Mouse (Mus musculus) frontal cortex, postnatal 36 days (tissue): ENCODE data around the gene Frmd4a.
A peak's percentile ranks its signal among the peaks of the same experiment; 100 is the strongest.

Experiments used
- DNase-seq, 2 experiments: peaks; one replicate each; pipeline ENCODE4 v3.0.0; 2022; ENCODE audit warnings: low spot score in 2 of 2

Frmd4a gene

GRCm38 (mm10) chr2:4486185-4486584 lies 468.7 kb downstream of the Frmd4a start:
- no peak for DNase-seq

GRCm38 (mm10) chr2:4487280-4487679 lies 469.8 kb downstream of the Frmd4a start:
- DNase-seq, result no peak

GRCm38 (mm10) chr2:4490845-4491244 lies 473.3 kb downstream of the Frmd4a start:
- DNase-seq, result no peak

- peak; percentile 77 to 80 for DNase-seq
These were observed 475.3 kb downstream of the Frmd4a start for GRCm38 (mm10) chr2:4492485-4493481.

GRCm38 (mm10) chr2:4494478-4494877 lies 477.0 kb downstream of the Frmd4a start:
- no peak for DNase-seq

- no peak for DNase-seq
These were observed 481.7 kb downstream of the Frmd4a start for GRCm38 (mm10) chr2:4499257-4499656.

GRCm38 (mm10) chr2:4499916-4500315 lies 482.4 kb downstream of the Frmd4a start:
- peak; percentile 59 to 73 for DNase-seq

GRCm38 (mm10) chr2:4501257-4502027 lies 483.9 kb downstream of the Frmd4a start:
- DNase-seq, result no peak

- DNase-seq, result peak in 1 of 2 experiments; percentile 58
These were observed 486.9 kb downstream of the Frmd4a start for GRCm38 (mm10) chr2:4504413-4504812.

GRCm38 (mm10) chr2:4505695-4506094 lies 488.2 kb downstream of the Frmd4a start:
- no peak for DNase-seq

GRCm38 (mm10) chr2:4506659-4507058 lies 489.1 kb downstream of the Frmd4a start:
- no peak for DNase-seq

- DNase-seq, result no peak
These were observed 490.5 kb downstream of the Frmd4a start for GRCm38 (mm10) chr2:4507887-4508615.

- DNase-seq, result no peak
These were observed 491.6 kb downstream of the Frmd4a start for GRCm38 (mm10) chr2:4508959-4509615.

GRCm38 (mm10) chr2:4509739-4510138 lies 492.2 kb downstream of the Frmd4a start:
- DNase-seq, result no peak

- no peak for DNase-seq
These were observed 492.9 kb downstream of the Frmd4a start for GRCm38 (mm10) chr2:4510208-4511079.

GRCm38 (mm10) chr2:4511080-4511386 lies 493.5 kb downstream of the Frmd4a start:
- no peak for DNase-seq

- no peak for DNase-seq
These were observed 495.1 kb downstream of the Frmd4a start for GRCm38 (mm10) chr2:4512607-4513006.

- no peak for DNase-seq
These were observed 498.4 kb downstream of the Frmd4a start for GRCm38 (mm10) chr2:4515910-4516309.

GRCm38 (mm10) chr2:4516819-4517552 lies 499.5 kb downstream of the Frmd4a start:
- no peak for DNase-seq
